Mouse (Mus musculus) lung, postnatal 25 days (tissue): ENCODE measurements around the gene Gm29609.

ENCODE experiments used
- DNase-seq: peaks from one replicate; pipeline ENCODE4 v3.0.0; 2022; ENCODE audit warnings: low spot score

Gene Gm29609

DNA sequence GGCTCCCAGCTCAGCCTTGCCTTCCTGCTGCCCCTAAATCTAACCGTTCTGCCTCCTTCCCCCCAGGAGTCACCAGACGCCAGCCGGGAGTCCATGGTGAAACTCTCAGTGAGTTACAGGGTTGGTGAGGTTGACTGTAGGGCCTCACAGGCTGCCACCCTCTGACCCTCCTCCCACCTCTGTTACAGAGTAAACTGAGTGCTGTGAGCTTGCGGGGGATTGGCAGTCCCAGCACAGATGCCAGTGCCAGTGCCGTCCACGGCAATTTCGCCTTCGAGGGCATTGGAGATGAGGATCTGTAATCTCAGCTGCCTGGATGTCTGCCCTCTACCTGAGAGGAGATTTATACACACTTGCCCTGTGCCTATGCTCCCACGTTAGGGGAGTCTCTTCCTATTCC lies 18.5 kb upstream of the Gm29609 start:
- no peak for DNase-seq

DNA sequence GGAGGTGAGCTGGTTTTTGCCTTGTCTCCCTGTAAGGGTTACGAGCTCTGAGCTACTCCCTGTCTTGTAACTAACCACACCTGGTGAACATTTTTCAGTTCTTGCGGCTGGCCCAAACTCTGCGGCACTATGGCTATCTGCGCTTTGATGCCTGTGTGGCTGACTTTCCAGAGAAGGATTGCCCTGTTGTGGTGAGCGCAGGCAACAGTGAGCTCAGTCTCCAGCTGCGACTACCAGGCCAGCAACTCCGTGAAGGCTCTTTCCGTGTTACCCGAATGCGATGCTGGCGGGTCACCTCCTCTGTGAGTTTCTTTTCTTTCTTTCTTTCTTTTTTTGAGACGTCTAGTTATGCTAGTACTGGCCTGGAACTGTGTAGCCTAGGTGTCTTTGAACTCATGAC lies 17.4 kb upstream of the Gm29609 start:
- DNase-seq, result no peak

GRCm38 (mm10) chr5:31196207-31196606 lies 16.5 kb upstream of the Gm29609 start:
- DNase-seq, result no peak

- DNase-seq, result no peak
Observed at GRCm38 (mm10) chr5:31195671-31196070, 16.0 kb upstream of the Gm29609 start.

DNA sequence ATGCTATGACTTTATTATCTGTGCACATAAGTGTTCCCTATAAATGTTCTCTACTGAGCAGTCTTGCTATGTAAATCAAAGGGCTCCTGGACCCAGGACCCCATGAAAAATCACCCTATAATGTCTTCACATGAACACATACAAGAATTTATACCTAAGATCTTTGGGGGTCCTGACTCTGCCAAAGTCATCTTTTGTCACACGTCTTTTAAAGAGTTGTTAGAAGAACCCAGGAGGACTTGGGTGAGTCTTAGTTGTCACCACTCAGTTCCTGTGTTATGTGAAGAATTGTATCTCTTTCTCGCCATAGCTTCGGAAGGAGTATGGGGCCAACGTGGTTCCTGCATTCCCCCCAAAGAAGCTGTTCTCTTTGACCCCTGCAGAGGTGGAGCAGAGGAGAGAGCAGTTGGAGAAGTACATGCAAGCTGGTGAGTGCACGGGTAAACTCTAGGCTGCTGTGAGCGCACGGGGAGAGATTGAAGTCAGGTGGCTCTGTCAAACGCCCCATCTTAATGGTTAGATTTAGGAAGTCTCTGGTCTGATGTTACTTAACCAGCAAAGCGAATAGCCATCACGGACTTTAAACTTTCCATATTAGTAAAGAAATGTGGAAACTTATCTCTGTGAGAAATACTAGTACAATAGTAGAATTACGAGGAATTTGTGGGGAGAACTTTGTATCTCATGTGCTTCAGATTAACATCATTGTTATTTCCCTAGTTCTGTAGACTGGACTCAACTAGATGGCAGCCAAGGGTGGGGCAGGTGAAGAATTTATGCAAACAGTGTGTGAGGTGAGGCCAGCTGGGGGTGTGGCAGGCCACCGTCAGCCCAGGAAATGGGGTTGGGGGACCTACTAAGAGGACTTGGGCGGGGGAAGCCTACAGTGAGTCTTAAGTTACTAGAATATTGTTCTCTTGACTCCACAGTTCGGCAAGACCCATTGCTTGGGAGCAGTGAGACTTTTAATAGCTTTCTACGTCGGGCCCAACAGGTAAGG lies 15.1 kb upstream of the Gm29609 start:
- no peak for DNase-seq

DNA sequence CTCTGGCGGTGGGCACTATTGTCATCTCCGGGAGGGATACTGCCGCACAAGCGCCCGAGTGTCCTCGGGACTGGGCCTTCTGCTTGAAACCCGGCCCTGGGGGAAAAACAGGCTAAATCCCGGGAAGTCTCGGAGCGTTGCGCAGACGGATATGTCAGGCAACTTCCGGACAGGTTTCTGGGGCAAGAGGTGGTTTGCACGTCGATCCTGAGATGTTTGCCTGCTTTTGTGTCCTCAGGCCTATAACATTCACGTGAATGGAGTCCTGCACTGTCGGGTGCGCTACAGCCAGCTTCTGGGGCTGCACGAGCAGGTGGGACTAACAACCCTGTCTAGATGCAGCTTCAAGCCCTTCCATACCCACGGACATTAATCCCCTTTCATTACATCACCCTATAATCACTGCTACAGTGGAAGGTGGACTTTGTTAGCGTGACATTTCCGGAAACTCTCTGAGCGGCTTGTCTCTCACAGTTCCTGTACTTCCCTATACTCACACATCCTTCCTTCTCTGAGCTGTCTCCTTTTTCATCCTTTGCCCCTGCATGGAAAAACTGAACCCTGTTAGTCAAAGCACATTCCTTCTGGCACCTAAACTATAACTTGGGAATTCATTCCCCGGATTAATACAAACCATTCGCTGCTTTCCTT lies 14.0 kb upstream of the Gm29609 start:
- DNase-seq, result no peak

DNA sequence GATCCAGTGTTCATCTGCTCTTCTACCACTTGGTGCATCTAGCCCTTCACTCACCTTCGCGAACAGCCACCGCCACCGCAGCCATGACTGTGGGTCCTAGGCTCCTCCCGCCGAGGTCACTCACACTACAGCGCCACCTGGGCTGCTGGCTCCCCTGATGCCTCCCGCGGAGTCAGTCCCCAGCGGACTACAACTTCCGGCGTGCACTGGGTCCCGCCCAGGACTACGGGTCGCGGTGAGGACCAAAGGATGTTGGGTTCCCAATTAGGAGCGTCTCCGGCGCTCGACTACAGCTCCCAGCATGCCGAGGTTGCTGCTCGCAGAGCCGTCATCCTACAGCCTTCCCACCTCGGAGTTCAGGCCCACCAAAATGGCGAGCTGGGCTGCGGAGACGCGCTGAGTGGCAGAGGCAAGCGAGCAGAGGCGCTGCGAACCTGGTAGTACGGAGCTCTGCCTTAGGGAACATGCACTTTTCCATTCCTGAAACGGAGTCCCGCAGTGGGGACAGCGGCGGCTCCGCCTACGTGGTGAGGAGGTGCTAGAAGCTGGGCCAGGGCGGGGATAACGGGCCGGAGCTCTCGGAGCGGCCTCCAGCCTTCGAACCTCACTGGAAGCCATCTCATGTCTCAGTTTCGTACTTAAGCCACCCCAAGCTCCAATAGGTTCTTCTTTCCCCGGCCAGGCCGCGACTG lies 13.4 kb upstream of the Gm29609 start, which contains the start of the genes Snx17 and Eif2b4:
Gene Snx17 (plus strand): TSS at position 289 of the 692 bp plus-strand sequence.
Gene Eif2b4 (minus strand): TSS at position 492 of the 692 bp plus-strand sequence.
- DNase-seq, result peak; percentile 100

- DNase-seq, result no peak
Observed at GRCm38 (mm10) chr5:31192045-31192938, 12.6 kb upstream of the Gm29609 start.

DNA sequence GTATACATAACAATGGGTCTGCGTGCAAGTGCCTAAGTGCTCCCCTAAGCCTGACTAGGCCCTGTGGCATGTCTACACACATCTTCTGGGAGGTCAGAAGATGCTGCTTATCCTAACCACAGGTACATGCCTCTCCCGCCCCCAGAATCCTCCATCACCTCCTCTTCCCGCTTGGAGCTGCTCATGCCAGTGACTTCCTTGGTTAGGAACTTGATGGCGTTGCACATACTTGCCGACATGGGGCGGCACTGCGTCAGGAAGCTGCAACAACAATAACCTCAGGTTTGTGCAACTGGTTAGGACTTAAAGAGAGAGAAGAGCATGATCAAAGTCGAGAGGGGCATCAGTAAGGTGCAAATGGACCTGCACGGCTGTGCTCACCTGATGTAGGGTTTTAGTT lies 10.5 kb upstream of the Gm29609 start:
- DNase-seq, result no peak

- DNase-seq, result no peak
Observed at GRCm38 (mm10) chr5:31188223-31188840, 8.6 kb upstream of the Gm29609 start.

DNA sequence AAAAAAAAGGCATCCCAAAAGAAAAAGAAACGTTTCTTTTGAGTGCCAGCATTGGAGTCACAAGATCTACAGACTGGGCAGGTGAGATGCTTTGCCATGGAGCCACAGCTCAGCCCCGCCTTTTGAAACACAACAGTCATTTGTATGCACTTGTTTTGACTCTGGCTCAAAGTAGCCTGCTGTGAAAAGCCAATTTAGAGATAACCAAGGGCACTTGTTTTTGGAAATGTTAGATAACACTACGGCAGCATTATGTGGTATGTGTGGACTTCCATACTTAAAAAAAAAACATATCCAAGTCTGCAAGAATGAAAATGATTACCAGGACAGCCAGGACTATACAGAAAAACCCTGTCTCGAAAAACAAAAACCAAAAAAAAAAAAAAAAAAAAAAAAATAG lies 4.0 kb upstream of the Gm29609 start:
- DNase-seq, result no peak

DNA sequence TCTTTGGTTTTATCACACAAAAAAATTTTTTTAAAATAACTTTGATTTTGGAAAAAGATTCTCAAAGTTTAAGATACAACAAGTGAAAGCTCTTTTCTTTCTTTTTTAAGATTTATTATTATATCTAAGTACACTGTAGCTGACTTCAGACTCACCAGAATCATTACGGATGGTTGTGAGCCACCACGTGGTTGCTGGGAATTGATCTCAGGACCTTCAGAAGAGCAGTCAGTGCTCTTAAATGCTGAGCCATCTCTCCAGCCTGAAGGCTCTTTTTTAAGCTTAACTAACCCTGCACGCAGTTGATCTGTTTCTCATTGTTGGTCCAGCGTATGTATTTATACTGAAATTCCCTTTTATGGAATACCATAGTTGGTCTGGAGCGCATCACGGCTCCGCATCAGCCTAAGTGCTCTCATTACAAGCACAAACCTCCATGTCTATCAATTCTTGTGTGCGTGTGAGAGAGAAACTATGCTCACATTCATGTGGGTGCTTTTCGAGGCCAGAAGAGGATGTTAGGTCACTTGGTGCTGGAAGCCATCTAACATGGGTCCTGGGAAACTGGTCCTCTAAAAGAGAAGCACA lies 1.6 kb upstream of the Gm29609 start:
- DNase-seq, result no peak

DNA sequence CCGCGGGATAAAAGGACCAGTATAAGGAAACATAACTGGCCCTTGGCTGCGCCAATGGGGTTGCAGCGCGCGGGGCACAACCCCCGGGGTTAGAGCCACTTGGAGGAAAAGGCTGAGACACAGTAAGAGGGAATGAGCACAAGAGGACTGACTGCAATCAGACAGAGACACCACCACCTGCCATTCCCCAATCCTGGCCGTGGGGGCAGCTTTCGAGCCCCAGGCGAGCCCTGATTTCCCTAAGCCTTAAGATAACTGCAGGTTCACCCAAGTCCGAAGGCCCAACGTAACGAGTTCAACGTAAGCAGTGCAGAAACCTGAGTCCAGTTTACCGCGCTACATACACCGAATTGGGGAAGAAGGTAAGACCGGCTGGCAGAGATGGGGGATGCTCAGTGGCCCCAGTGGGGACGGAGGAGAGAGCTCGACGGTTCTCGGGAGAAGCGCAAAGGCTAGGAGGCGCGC lies 378 bp downstream of the Gm29609 start:
- DNase-seq, result no peak

GRCm38 (mm10) chr5:31168630-31169029 lies 11.1 kb downstream of the Gm29609 start:
- peak; percentile 25 for DNase-seq

DNA sequence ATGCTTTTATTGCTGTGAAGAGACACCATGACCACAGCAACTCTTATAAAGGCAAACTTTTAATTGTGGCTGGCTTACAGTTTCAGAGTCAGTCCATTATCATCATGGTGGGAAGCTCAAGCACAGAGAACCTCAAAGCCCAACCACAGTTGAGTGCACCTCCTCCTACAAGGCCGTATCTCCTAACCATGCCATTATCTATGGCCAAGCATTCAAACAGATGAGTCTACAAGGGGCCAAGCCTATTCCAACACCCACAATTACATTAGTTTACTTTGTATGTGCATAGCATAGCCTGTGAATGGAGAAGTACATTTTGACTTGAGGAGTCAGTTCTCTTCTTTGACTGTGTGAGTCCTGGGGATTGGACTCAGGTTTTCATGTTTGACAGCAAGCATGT lies 14.8 kb downstream of the Gm29609 start:
- no peak for DNase-seq

GRCm38 (mm10) chr5:31162462-31162861 lies 17.2 kb downstream of the Gm29609 start:
- DNase-seq, result no peak

GRCm38 (mm10) chr5:31154152-31154553 lies 25.6 kb downstream of the Gm29609 start, which contains the start of gene Mpv17:
TSS of gene Mpv17 (minus strand) at chr5:31154251.
- peak; percentile 88 for DNase-seq

GRCm38 (mm10) chr5:31153516-31154151 lies 26.1 kb downstream of the Gm29609 start:
- no peak for DNase-seq

- DNase-seq, result no peak
Observed at GRCm38 (mm10) chr5:31151746-31152145, 28.0 kb downstream of the Gm29609 start.

DNA sequence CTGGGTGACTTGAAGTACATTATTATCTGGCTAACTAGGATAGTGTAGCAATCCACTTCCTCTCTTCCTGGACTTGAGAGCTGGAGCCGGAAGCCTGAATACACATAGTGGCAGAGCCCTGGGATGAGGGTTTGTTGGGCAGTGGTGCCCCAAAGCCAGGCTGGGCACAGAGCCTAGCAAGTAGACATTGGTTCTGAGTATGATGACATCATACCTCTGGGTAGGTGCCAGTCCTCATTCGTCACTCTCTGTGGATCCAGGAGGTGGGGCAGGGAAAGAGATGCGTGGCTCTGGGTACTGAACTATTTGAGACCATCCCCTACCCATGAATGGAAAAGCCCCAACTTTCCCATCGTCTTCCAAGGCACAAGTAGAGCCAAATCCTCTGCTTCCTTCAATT lies 29.9 kb downstream of the Gm29609 start:
- no peak for DNase-seq
